Mouse (Mus musculus): ENCODE data around the gene Kbtbd12. TPM values are rescaled to one million over a fixed set of nuclear protein-coding genes. Genes with fewer than 3 reads are reported as not detected.

The Kbtbd12 gene
- 30.9 and 39.1 TPM in 2 replicates for polyA plus RNA-seq (2015; fragmentation: Nextera tagmentation; extraction: Ambion mirVana)

GRCm38 (mm10) chr6:88637611-88638301 lies at the start of gene Kbtbd12:
Gene Kbtbd12, minus strand, starts transcription at chr6:88637950.
- H3K4me2 ChIP-seq (ENCODE audit: low read depth, low read length) = no peak within 1 kb of the TSS
- H3K27ac ChIP-seq (ENCODE audit: low read length) = no peak within 1 kb of the TSS
- ATAC-seq (replicated peaks; ENCODE audit: extremely low read depth, insufficient read depth, low FRiP score) = no peak

DNA sequence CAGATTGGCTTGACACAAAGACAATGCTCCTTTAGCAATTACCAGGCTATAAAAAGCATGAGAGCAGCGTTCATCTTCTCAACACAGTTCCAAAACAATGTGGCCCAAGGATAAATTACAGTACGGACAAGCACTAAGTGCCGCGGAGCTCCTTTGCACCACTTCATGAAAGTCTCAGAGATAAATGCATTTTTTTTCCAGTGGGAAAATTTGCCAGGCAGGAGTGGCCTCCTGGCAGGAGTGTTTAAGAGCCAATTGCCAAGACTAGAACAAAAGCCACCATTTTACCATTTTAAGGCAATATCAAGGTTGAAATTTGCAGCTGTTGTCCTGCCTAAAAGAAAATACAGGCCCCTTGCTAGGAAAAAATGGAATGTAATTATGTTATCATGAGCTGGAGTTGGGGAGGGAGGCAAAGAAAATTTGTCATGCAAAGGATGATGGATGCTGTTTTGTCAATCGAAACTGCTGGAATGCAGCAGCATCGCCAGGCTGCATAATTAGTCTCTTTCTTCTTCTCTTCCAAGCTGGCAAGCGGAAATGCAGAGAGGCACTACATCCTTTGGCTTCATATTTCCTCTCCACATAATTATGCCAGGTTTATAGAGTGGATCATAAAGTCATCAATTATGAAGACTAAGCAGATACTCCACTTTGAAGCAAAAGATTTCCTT lies 45.8 kb upstream of the Kbtbd12 start:
- Histone ChIP-seq H3K36me3 (ENCODE audit: control insufficient read depth, insufficient read depth) (no peaks in the 10 kb centered on the region), H3K27me3 (ENCODE audit: control insufficient read depth, insufficient read depth, low read length) (no peaks in the 10 kb centered on the region), H3K4me3 (ENCODE audit: low read length) (no peak overlapping the region), H3K4me2 (ENCODE audit: low read depth, low read length) (no peak overlapping the region), H3K9me3 (replicated peaks; ENCODE audit: control insufficient read depth, low read length) (no peaks in the 10 kb centered on the region), H3K9ac (ENCODE audit: low read length) (no peak overlapping the region), H3K4me1 (ENCODE audit: control insufficient read depth, insufficient read depth, low read length) (no peaks in the 10 kb centered on the region), H3K27ac (ENCODE audit: low read length) (no peak overlapping the region)
- 57% methylated on average over 7 of the region's 7 CpGs for WGBS
- no peak for ATAC-seq (replicated peaks; ENCODE audit: extremely low read depth, insufficient read depth, low FRiP score)

More at GRCm38 (mm10) chr6:88637611-88638301, at the start of gene Kbtbd12:
- peaks cover 8% of the 10 kb centered on the region for H3K9me3 ChIP-seq (replicated peaks; ENCODE audit: control insufficient read depth, low read length)
- H3K36me3 ChIP-seq (ENCODE audit: control insufficient read depth, insufficient read depth) = no peaks in the 10 kb centered on the region
- H3K9ac ChIP-seq (ENCODE audit: low read length) = no peak within 1 kb of the TSS
- H3K27me3 ChIP-seq (ENCODE audit: control insufficient read depth, insufficient read depth, low read length) = no peaks in the 10 kb centered on the region
- H3K4me1 ChIP-seq (ENCODE audit: control insufficient read depth, insufficient read depth, low read length) = peaks cover 14% of the 10 kb centered on the region
- 96% methylated on average over 5 of the region's 5 CpGs for WGBS
- H3K4me3 ChIP-seq (ENCODE audit: low read length) = no peak within 1 kb of the TSS

- Histone ChIP-seq H3K9ac (ENCODE audit: low read length) (no peak overlapping the region), H3K27me3 (ENCODE audit: control insufficient read depth, insufficient read depth, low read length) (no peaks in the 10 kb centered on the region), H3K4me1 (ENCODE audit: control insufficient read depth, insufficient read depth, low read length) (no peaks in the 10 kb centered on the region), H3K4me3 (ENCODE audit: low read length) (no peak overlapping the region), H3K4me2 (ENCODE audit: low read depth, low read length) (no peak overlapping the region), H3K27ac (ENCODE audit: low read length) (no peak overlapping the region), H3K9me3 (replicated peaks; ENCODE audit: control insufficient read depth, low read length) (no peaks in the 10 kb centered on the region), H3K36me3 (ENCODE audit: control insufficient read depth, insufficient read depth) (no peaks in the 10 kb centered on the region)
- WGBS = 84% methylated on average over 3 of the region's 3 CpGs
- no peak for ATAC-seq (replicated peaks; ENCODE audit: extremely low read depth, insufficient read depth, low FRiP score)
Observed at GRCm38 (mm10) chr6:88681026-88681425, 43.3 kb upstream of the Kbtbd12 start.

DNA sequence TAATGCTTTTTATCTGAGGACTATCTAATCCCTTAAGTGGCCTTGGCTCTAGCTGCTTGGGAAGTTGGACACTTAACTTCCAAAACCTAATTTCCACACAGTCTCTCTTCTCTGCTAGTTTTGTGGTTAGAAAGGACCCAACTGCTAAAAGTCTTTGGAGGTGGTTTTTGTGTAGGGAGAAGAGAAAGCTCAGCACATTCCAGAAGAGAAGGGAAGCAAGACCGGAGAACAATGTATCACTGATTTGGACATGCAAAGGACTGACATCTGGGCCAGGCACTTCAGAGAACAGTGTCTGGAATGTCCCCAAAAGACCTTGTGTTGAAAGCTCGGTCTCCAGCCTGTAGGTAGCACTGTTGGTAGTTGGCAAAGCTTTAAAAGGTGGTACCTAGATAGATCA lies 40.0 kb upstream of the Kbtbd12 start:
- Histone ChIP-seq H3K4me3 (ENCODE audit: low read length) (no peak overlapping the region), H3K4me1 (ENCODE audit: control insufficient read depth, insufficient read depth, low read length) (no peaks in the 10 kb centered on the region), H3K9me3 (replicated peaks; ENCODE audit: control insufficient read depth, low read length) (no peaks in the 10 kb centered on the region), H3K36me3 (ENCODE audit: control insufficient read depth, insufficient read depth) (no peaks in the 10 kb centered on the region), H3K4me2 (ENCODE audit: low read depth, low read length) (no peak overlapping the region), H3K9ac (ENCODE audit: low read length) (no peak overlapping the region), H3K27me3 (ENCODE audit: control insufficient read depth, insufficient read depth, low read length) (no peaks in the 10 kb centered on the region), H3K27ac (ENCODE audit: low read length) (no peak overlapping the region)
- ATAC-seq (replicated peaks; ENCODE audit: extremely low read depth, insufficient read depth, low FRiP score) = no peak
- WGBS = 33% methylated on average over 2 of the region's 2 CpGs

DNA sequence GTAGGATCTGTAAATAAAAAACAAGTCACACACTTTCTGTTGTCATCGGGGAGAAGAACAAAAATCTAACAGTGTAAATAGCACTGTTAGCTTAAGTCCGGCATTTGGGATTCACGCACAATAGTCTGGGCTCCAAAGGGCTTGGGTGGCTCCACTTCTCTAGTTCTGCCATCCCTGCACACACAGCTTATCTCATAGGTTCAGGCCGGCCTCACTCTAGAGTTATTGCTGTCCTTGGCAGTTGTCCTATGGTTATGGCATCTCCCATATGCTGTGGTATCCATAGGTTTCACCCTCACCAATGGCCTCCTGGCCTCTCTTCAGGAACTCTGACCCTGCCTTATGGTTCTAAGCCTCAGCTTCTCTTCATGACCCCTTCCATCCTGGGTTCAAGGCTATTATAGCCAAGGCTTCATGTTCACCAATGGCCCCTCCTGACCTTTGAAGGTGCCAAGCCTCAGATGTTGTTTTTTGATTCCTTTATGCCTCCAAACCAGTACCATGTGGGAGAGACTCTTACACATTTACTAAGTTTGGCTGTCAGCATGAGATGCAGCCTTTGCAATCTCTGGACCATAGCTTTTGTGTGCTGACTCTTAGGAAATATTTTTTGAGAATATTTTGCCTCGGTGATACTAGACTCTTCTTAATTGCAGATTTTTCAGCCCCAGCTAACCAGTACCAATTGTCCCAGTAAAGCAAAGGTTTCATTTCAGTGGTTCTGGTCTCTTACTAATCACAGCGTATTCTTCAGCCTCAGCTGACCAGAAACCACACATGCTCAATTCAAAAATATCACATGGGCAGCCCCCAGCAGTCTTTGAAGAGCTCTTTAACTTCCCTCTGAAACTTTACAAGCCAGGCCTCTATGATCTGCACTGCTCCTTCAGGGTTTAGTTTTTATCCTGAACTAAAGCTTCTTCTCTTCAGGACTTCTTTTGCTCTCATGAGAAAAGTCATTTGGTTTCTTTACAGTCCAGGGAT lies 39.3 kb upstream of the Kbtbd12 start:
- no peak for ATAC-seq (replicated peaks; ENCODE audit: extremely low read depth, insufficient read depth, low FRiP score)
- 85% methylated on average over 6 of the region's 6 CpGs for WGBS
- no peaks in the 10 kb centered on the region for H3K27me3 ChIP-seq (ENCODE audit: control insufficient read depth, insufficient read depth, low read length)
- H3K4me1 ChIP-seq (ENCODE audit: control insufficient read depth, insufficient read depth, low read length) = no peaks in the 10 kb centered on the region
- H3K4me3 ChIP-seq (ENCODE audit: low read length) = no peak overlapping the region
- no peak overlapping the region for H3K27ac ChIP-seq (ENCODE audit: low read length)
- H3K9ac ChIP-seq (ENCODE audit: low read length) = no peak overlapping the region
- no peaks in the 10 kb centered on the region for H3K9me3 ChIP-seq (replicated peaks; ENCODE audit: control insufficient read depth, low read length)
- no peaks in the 10 kb centered on the region for H3K36me3 ChIP-seq (ENCODE audit: control insufficient read depth, insufficient read depth)
- H3K4me2 ChIP-seq (ENCODE audit: low read depth, low read length) = no peak overlapping the region

- H3K9me3 ChIP-seq (replicated peaks; ENCODE audit: control insufficient read depth, low read length) = no peaks in the 10 kb centered on the region
- H3K27me3 ChIP-seq (ENCODE audit: control insufficient read depth, insufficient read depth, low read length) = no peaks in the 10 kb centered on the region
- H3K4me3 ChIP-seq (ENCODE audit: low read length) = no peak overlapping the region
- no peak overlapping the region for H3K27ac ChIP-seq (ENCODE audit: low read length)
- no peaks in the 10 kb centered on the region for H3K36me3 ChIP-seq (ENCODE audit: control insufficient read depth, insufficient read depth)
- no peaks in the 10 kb centered on the region for H3K4me1 ChIP-seq (ENCODE audit: control insufficient read depth, insufficient read depth, low read length)
- WGBS = 82% methylated on average over 2 of the region's 2 CpGs
- H3K9ac ChIP-seq (ENCODE audit: low read length) = no peak overlapping the region
- no peak for ATAC-seq (replicated peaks; ENCODE audit: extremely low read depth, insufficient read depth, low FRiP score)
- H3K4me2 ChIP-seq (ENCODE audit: low read depth, low read length) = no peak overlapping the region
Observed at GRCm38 (mm10) chr6:88675815-88676214, 38.1 kb upstream of the Kbtbd12 start.

DNA sequence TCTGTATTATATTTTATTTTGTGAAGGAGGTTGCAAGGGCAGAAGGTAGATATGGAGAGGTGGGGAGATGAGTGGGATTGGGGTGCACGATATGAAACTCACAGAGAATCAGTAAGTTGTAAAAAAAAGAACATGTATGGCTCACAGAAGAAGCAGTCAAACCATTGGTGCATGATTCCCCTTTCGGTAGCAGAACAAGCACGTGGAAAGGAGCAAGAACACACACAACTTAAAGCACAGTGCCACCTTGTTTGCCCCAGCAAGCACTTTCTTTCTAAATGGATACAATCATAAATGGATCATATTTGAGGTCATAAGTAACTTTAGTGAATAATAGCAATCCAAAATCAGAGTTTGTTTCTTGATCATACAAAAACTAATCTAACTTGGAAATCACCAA lies 24.5 kb upstream of the Kbtbd12 start:
- ATAC-seq (replicated peaks; ENCODE audit: extremely low read depth, insufficient read depth, low FRiP score) = no peak
- no peaks in the 10 kb centered on the region for H3K27me3 ChIP-seq (ENCODE audit: control insufficient read depth, insufficient read depth, low read length)
- no peak overlapping the region for H3K9ac ChIP-seq (ENCODE audit: low read length)

DNA sequence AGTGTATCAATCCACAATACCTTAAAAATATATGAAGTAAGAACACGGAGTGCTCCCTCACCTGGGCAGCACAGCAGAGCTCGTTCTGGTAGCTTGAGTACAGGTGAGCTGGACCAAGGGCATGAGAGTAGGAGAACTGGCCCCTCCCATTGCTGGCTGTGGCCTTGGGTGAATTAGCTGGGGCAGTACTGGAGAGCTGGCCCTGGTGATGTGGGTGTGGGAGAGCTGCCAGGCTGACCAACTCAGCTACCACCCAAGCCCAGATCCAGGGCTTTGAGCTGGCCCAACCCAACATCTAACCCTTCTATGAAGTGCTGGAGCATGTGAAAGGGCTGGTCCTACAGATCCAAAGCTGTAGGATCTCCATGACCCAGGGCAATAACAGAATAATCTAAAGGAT lies 23.9 kb upstream of the Kbtbd12 start:
- no peaks in the 10 kb centered on the region for H3K9me3 ChIP-seq (replicated peaks; ENCODE audit: control insufficient read depth, low read length)
- no peak overlapping the region for H3K27ac ChIP-seq (ENCODE audit: low read length)
- H3K4me1 ChIP-seq (ENCODE audit: control insufficient read depth, insufficient read depth, low read length) = no peaks in the 10 kb centered on the region
- no peaks in the 10 kb centered on the region for H3K36me3 ChIP-seq (ENCODE audit: control insufficient read depth, insufficient read depth)
- no peak overlapping the region for H3K9ac ChIP-seq (ENCODE audit: low read length)
- WGBS = 82% methylated on average over 2 of the region's 2 CpGs
- no peak overlapping the region for H3K4me3 ChIP-seq (ENCODE audit: low read length)
- H3K27me3 ChIP-seq (ENCODE audit: control insufficient read depth, insufficient read depth, low read length) = no peaks in the 10 kb centered on the region
- no peak overlapping the region for H3K4me2 ChIP-seq (ENCODE audit: low read depth, low read length)
- no peak for ATAC-seq (replicated peaks; ENCODE audit: extremely low read depth, insufficient read depth, low FRiP score)

More for the DNA sequence above, 24.5 kb upstream of the Kbtbd12 start:
- H3K4me1 ChIP-seq (ENCODE audit: control insufficient read depth, insufficient read depth, low read length) = no peaks in the 10 kb centered on the region
- H3K36me3 ChIP-seq (ENCODE audit: control insufficient read depth, insufficient read depth) = no peaks in the 10 kb centered on the region
- H3K27ac ChIP-seq (ENCODE audit: low read length) = no peak overlapping the region
- H3K9me3 ChIP-seq (replicated peaks; ENCODE audit: control insufficient read depth, low read length) = no peaks in the 10 kb centered on the region
- no peak overlapping the region for H3K4me2 ChIP-seq (ENCODE audit: low read depth, low read length)
- H3K4me3 ChIP-seq (ENCODE audit: low read length) = no peak overlapping the region
- 75% methylated on average over 3 of the region's 3 CpGs for WGBS
